Mouse (Mus musculus) hindbrain, embryonic 15.5 days (tissue): Measurements from ENCODE around the gene Gm21093. TPM values are rescaled to one million over a fixed set of nuclear protein-coding genes. Genes with fewer than 3 reads are reported as not detected.
"Not testable (repeated sequence)": the region's sequence is repeated elsewhere in the genome, so short reads cannot be mapped to it uniquely, and the experiment has no call there.

ENCODE experiments used
- ATAC-seq: fragments of 200-750 bp; cut with Nextera tagmentation; 2 replicates; pipeline ENCODE4 v1.8.0; 2017; ENCODE audit warnings: low read depth, moderate number of reproducible peaks, moderate TSS enrichment; ENCODE audit not compliant: low FRiP score
- H3K27ac ChIP-seq: fragments of 300-500 bp; sonication (generic); replicated peaks from 2 replicates; pipeline ENCODE4 v1.5.1; 2015; ENCODE audit warnings: mild to moderate bottlenecking, inconsistent platforms
- H3K27me3 ChIP-seq: fragments of 300-500 bp; sonication (generic); 2 replicates; pipeline ENCODE4 v1.6.1; 2015; ENCODE audit warnings: control low read depth, inconsistent platforms
- H3K36me3 ChIP-seq: fragments of 300-500 bp; sonication (generic); 2 replicates; pipeline ENCODE4 v1.6.1; 2015; ENCODE audit warnings: control low read depth, inconsistent platforms
- H3K4me1 ChIP-seq: fragments of 300-500 bp; sonication (generic); replicated peaks from 2 replicates; pipeline ENCODE4 v1.6.1; 2015; ENCODE audit warnings: control low read depth, inconsistent platforms
- H3K4me2 ChIP-seq: fragments of 300-500 bp; sonication (generic); 2 replicates; pipeline ENCODE4 v1.6.1; 2015; ENCODE audit warnings: moderate library complexity, mild to moderate bottlenecking, inconsistent platforms
- H3K4me3 ChIP-seq: fragments of 300-500 bp; sonication (generic); 2 replicates; pipeline ENCODE4 v1.5.1; 2015; ENCODE audit warnings: mild to moderate bottlenecking, inconsistent platforms
- H3K9ac ChIP-seq: fragments of 300-500 bp; sonication (generic); 2 replicates; pipeline ENCODE4 v1.6.1; 2015; ENCODE audit warnings: inconsistent platforms
- H3K9me3 ChIP-seq: fragments of 300-500 bp; sonication (generic); 2 replicates; pipeline ENCODE4 v1.6.1; 2016; ENCODE audit warnings: control low read depth, inconsistent platforms
- WGBS: fragments of 180-500 bp; shearing (Covaris S2); methylation state at CpG from one replicate; pipeline ENCODE4 v1.1.7; 2015; 5-methylcytosine and 5-hydroxymethylcytosine counted together
- polyA plus RNA-seq: library from polyadenylated mRNA; unstranded; fragments of >200 nt; fragmentation: Nextera tagmentation; extraction: Ambion mirVana; gene quantifications from 2 replicates; pipeline ENCODE4 v1.2.1, GENCODE M21; 2015

Gm21093 gene
- 0.69 and 0.79 TPM in 2 replicates for polyA plus RNA-seq

DNA sequence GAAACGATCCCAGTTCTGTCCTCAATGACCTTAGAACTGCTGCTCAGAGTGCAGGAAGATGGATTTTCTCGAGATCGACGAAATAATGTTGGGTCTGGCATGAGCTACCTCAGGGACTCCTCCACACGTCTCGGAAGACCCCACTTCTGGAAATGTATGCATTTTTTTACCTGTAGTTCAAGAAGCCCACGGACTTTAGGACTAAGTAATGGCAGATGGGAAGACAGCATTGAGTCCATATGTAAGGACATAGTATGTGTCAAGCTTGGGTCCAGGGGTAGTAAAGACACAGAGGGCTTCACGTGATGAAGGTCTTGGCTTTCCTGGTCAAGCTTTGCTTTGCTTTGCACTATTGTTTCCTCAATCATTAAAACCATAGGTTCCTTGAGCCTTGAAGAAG, at the start of gene Gm21093:
Gm21093 (minus strand) TSS at position 101 of the 400 bp plus-strand sequence.
- not testable (repeated sequence) for H3K4me3 ChIP-seq, H3K27ac ChIP-seq, H3K4me1 ChIP-seq, H3K9me3 ChIP-seq, H3K27me3 ChIP-seq, ATAC-seq, H3K36me3 ChIP-seq, H3K4me2 ChIP-seq, H3K9ac ChIP-seq
- WGBS: no CpG with 5 or more reads among the region's 8 CpGs

Other genes starting within 250 kb of the Gm21093 start
- gene Gm21541, start 131.1 kb downstream of the Gm21093 start, polyA plus RNA-seq: not detected in 2 replicates
- gene Gm20878, start 93.2 kb downstream of the Gm21093 start, polyA plus RNA-seq: 11.2 and 11.5 TPM in 2 replicates
- gene Fam205a4, start 68.7 kb downstream of the Gm21093 start, polyA plus RNA-seq: 1.9 and 2.1 TPM in 2 replicates
- not detected in 2 replicates for gene Gm3893, start 56.5 kb upstream of the Gm21093 start, polyA plus RNA-seq
- gene Gm13304, start 80.1 kb upstream of the Gm21093 start, polyA plus RNA-seq: not detected in 2 replicates
- gene Gm13306, start 118.7 kb upstream of the Gm21093 start, polyA plus RNA-seq: 3.4 and 3.6 TPM in 2 replicates
- not detected in 2 replicates for gene Gm13305, start 133.9 kb upstream of the Gm21093 start, polyA plus RNA-seq
- not detected in 2 replicates for gene Gm10600, start 205.9 kb upstream of the Gm21093 start, polyA plus RNA-seq
- gene Ccl21b, start 221.0 kb upstream of the Gm21093 start, polyA plus RNA-seq: not detected in 2 replicates